Mouse (Mus musculus) midbrain, embryonic 13.5 days (tissue): Measurements from ENCODE around the gene Mcfd2. TPM values are rescaled to one million over a fixed set of nuclear protein-coding genes. Genes with fewer than 3 reads are reported as not detected.

ENCODE experiments used
- ATAC-seq: fragments of 200-750 bp; cut with Nextera tagmentation; 2 replicates; pipeline ENCODE4 v1.8.0; 2017; ENCODE audit warnings: mild to moderate bottlenecking, moderate TSS enrichment, moderate library complexity
- H3K27ac ChIP-seq: fragments of 300-500 bp; sonication (generic); 2 replicates; pipeline ENCODE4 v1.5.1; 2015; ENCODE audit warnings: inconsistent platforms, mild to moderate bottlenecking, moderate library complexity
- H3K27me3 ChIP-seq: fragments of 300-500 bp; sonication (generic); 2 replicates; pipeline ENCODE4 v1.6.1; 2015; ENCODE audit warnings: mild to moderate bottlenecking, inconsistent platforms
- H3K36me3 ChIP-seq: fragments of 300-500 bp; sonication (generic); 2 replicates; pipeline ENCODE4 v1.6.1; 2015; ENCODE audit warnings: mild to moderate bottlenecking, inconsistent platforms
- H3K4me1 ChIP-seq: fragments of 300-500 bp; sonication (generic); replicated peaks from 2 replicates; pipeline ENCODE4 v1.6.1; 2015; ENCODE audit warnings: inconsistent platforms
- H3K4me2 ChIP-seq: fragments of 300-500 bp; sonication (generic); replicated peaks from 2 replicates; pipeline ENCODE4 v1.6.1; 2015; ENCODE audit warnings: moderate library complexity, mild to moderate bottlenecking, inconsistent platforms
- H3K4me3 ChIP-seq: fragments of 300-500 bp; sonication (generic); replicated peaks from 2 replicates; pipeline ENCODE4 v1.5.1; 2015; ENCODE audit warnings: mild to moderate bottlenecking, inconsistent platforms
- H3K9ac ChIP-seq: fragments of 300-500 bp; sonication (generic); replicated peaks from 2 replicates; pipeline ENCODE4 v1.6.1; 2015; ENCODE audit warnings: mild to moderate bottlenecking, inconsistent platforms
- H3K9me3 ChIP-seq: fragments of 300-500 bp; sonication (generic); 2 replicates; pipeline ENCODE4 v1.6.1; 2016; ENCODE audit warnings: mild to moderate bottlenecking, inconsistent platforms
- WGBS: fragments of 180-500 bp; shearing (Covaris S2); methylation state at CpG from one replicate; pipeline ENCODE4 v1.1.7; 2015; 5-methylcytosine and 5-hydroxymethylcytosine counted together
- polyA plus RNA-seq: library from polyadenylated mRNA; unstranded; fragments of >200 nt; fragmentation: Nextera tagmentation; extraction: Ambion mirVana; gene quantifications from 2 replicates; pipeline ENCODE4 v1.2.1, GENCODE M21; 2015

Gene Mcfd2
- polyA plus RNA-seq, 1 experiment from 2014 or later: 54.7 TPM

DNA sequence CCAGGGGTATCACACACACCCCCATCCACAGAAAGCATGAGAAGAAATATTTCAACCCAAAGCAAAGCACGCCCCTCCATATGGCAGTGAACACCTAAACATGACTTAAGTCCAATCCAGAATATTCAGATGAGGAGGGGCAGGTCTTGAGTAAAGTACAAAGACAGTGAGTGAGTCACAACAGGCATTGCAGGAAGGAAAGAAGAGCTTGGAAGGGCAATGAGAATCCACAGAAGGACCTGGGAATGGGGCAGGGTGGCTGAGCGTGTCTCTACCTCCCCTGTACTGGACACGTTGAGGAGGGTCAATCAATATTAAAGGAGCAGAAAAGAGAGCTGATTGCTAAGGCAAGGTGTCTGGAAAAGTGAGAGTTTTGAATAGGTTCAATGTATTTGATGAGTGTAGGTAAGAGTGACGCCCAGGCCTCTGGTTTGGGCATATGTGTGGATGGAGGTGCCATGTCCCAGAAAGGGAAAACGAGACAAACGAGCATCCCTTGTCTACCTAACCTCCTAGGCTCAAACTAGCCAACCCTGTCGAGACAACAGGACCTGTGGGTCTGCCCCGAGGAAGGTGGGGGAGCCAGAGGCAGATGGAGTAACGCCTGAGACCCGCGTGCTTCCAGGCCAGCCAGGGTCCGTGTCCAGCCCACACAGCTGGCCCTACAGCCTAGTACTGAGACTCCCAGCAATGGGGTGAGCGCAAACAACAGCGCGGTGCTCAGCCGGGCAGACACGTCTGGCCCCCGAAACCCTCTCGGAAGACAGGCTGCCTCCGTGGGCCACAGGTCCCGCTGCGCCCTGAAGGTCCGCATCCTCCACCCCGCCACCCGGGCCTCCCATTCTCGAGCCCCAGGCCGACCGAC lies 576 bp downstream of the Mcfd2 start:
- peaks cover 14% of the 10 kb centered on the region for H3K9me3 ChIP-seq
- WGBS: 6% methylated on average over 28 of the region's 28 CpGs

DNA sequence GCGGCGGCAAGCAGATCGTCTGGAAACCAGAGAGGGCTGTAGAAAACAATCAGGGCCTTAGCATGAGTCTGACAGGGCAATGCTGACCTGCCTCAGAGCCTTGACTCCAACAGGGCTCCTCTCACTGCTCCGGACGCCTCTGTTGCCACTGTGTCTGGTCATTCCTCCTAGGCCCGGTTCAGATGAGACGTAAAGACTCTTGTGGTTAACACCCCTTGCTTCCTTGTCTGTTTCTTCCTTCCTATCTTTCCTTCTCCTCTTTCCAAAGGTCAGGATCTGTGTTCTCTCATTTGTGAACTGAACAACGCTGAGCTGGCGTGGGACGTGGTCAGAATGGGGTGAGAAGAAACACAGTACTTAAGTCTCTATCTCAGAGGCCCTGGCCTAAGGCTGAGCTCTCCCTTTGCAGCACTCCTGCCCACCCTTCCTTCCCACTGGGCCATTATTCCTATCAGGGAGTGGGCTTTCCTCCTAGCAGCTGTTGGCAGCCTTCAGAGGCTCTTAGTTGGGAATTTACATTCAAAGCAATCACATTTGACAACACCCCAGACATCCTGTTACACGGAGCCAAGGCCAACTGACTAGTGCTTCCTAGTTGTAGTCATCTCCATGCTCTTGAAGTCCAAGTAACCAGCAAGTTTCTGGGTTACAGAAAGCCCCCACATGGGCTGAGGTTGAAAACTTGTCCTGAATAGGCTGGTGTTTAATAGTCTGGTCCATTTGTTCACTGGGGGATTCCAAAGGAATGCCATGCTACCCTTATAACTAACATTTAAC lies 1.5 kb downstream of the Mcfd2 start:
- Histone ChIP-seq H3K36me3 (peaks cover 41% of the 10 kb centered on the region), H3K27ac (no peak overlapping the region), H3K9ac (0 out of 2 replicates have a peak overlapping the region, but pooled peaks have one; percentile 90), H3K27me3 (peaks cover 13% of the 10 kb centered on the region; the same call in 1 of the 2 replicates), H3K4me1 (peaks cover 19% of the 10 kb centered on the region), H3K4me2 (peak overlapping the region; percentile 80), H3K4me3 (peak overlapping the region; percentile 85), H3K9me3 (peaks cover 17% of the 10 kb centered on the region)
- no peak for ATAC-seq
- 94% methylated on average over 11 of the region's 11 CpGs for WGBS

More for the DNA sequence above, 576 bp downstream of the Mcfd2 start:
- Histone ChIP-seq H3K4me1 (peaks cover 19% of the 10 kb centered on the region), H3K36me3 (peaks cover 32% of the 10 kb centered on the region), H3K4me3 (peak overlapping the region; percentile 85), H3K27ac (peak overlapping the region; percentile 64), H3K9ac (peak overlapping the region; percentile 90), H3K4me2 (peak overlapping the region; percentile 80), H3K27me3 (peaks cover 13% of the 10 kb centered on the region; the same call in 1 of the 2 replicates)
- peak; percentile 87 for ATAC-seq

DNA sequence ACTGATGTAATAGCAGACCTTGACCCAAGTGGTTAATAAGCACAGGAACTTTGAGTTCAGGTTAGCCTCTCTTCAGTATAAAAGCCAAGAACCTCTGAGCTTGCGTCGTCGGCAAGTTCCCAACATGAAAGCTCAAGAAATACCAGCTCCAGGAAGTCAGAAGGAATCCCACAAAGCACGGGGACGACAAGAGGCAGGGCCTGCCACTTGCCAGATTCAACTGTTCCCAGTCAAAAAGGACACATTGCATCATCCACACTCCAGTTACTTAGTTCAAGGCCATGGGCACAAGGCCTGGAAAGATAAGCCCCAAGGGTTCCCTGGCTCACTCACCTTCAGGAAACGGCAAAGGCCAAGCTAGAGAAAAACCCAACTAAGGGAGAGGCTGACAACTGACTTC lies 2.3 kb downstream of the Mcfd2 start:
- WGBS: 97% methylated on average over 6 of the region's 6 CpGs
- Histone ChIP-seq H3K4me1 (peaks cover 19% of the 10 kb centered on the region), H3K4me3 (no peak overlapping the region), H3K36me3 (peaks cover 48% of the 10 kb centered on the region), H3K9ac (no peak overlapping the region), H3K4me2 (no peak overlapping the region), H3K9me3 (peaks cover 17% of the 10 kb centered on the region), H3K27me3 (peaks cover 13% of the 10 kb centered on the region; the same call in 1 of the 2 replicates), H3K27ac (no peak overlapping the region)
- ATAC-seq: no peak

DNA sequence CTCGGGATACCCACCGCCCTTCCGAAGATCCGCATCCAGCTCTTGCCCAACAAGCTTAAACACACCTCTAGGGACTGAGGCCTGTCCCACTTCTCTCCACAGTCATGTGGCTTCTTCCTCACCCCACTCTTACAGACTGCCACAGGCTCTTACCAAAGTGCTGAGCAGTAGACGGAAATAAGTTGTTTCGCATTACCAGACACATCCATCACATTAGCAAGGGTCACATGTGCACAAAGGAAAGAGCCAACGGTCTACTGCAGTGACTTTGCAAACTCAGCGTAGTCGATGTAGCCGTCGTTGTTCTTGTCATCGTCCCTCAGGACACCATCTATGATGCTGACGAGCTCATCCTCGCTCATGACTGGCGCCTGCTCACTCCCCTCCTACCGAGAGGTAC lies 10.1 kb downstream of the Mcfd2 start:
- Histone ChIP-seq H3K27ac (no peak overlapping the region), H3K4me1 (no peaks in the 10 kb centered on the region), H3K27me3 (no peaks in the 10 kb centered on the region), H3K9ac (no peak overlapping the region), H3K9me3 (peaks cover 6% of the 10 kb centered on the region), H3K4me2 (no peak overlapping the region), H3K36me3 (peaks cover 74% of the 10 kb centered on the region), H3K4me3 (no peak overlapping the region)
- no peak for ATAC-seq
- WGBS: 83% methylated on average over 16 of the region's 16 CpGs

DNA sequence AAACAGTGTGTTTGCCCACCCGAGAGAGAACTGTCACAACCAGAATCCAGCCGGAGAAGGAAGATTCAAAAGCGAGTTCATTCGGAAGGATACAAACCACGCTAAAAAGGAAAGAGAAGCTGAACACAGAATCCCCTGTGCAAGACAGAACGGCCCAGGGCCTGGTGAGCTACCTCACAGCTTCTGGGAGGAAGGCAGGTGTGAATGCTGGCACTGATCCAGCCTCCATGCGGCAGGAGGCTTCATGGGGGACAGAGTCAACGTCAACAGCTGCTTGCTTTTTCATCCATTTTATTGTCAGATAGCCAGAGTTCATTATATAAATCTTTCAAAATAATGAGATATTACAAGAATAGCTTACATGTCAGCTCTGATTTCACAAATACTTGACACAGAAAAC lies 11.4 kb downstream of the Mcfd2 start:
- H3K9me3 ChIP-seq: no peaks in the 10 kb centered on the region; the same call in 1 of the 2 replicates
- H3K4me1 ChIP-seq: no peaks in the 10 kb centered on the region
- no peak overlapping the region for H3K27ac ChIP-seq
- H3K27me3 ChIP-seq: no peaks in the 10 kb centered on the region
- no peak overlapping the region for H3K4me2 ChIP-seq
- H3K9ac ChIP-seq: no peak overlapping the region
- ATAC-seq: no peak
- WGBS: 87% methylated on average over 8 of the region's 8 CpGs
- peaks cover 61% of the 10 kb centered on the region for H3K36me3 ChIP-seq
- H3K4me3 ChIP-seq: no peak overlapping the region

DNA sequence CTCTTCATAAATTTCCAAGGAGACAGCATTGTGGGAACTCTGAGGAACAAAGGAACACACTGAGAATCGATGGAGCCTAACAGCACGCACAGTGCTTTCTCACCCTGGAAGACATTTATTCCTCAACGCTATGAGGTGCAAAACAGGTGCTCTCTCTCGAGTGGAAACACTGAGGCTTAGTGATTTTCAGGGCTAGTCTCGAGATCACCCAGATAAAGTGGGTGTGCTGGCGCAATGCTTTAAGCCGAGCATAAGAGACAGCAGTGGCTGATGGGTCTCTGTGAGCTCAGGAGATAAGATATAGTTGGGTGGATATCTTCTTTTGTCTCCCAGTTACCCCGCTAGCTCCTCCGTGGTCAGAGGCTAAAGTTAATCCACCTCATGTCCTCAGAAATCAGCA lies 19.6 kb downstream of the Mcfd2 start:
- no peak for ATAC-seq

DNA sequence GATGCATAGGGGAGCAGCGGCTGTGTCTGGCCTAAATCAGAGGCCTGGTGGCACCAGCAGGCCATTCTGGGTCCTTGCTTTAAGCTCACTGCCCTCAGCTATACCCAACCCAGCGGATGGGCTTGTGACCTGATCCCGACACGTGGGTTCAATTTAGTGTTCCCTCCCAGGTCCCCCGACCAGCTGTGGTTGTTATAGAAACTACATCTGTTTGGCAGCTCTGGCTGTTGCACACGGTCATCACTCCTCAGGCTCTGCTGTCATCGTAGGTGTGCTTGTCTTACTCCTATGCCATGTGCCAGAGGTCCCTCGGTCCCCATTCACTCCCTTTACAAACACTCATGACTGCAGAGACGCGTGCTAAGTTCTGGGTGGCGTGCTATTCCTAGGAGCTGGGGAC lies 27.9 kb downstream of the Mcfd2 start:
- H3K27ac ChIP-seq: no peak overlapping the region
- no peak overlapping the region for H3K9ac ChIP-seq
- no peak overlapping the region for H3K4me2 ChIP-seq
- H3K36me3 ChIP-seq: no peaks in the 10 kb centered on the region
- H3K4me1 ChIP-seq: peaks cover 11% of the 10 kb centered on the region
- H3K4me3 ChIP-seq: no peak overlapping the region
- no peak for ATAC-seq
- H3K27me3 ChIP-seq: no peaks in the 10 kb centered on the region
- peaks cover 10% of the 10 kb centered on the region; the same call in 1 of the 2 replicates for H3K9me3 ChIP-seq
- 88% methylated on average over 11 of the region's 11 CpGs for WGBS

More for the DNA sequence above, 19.6 kb downstream of the Mcfd2 start:
- Histone ChIP-seq H3K27me3 (no peaks in the 10 kb centered on the region), H3K4me3 (no peak overlapping the region), H3K9me3 (peaks cover 10% of the 10 kb centered on the region; the same call in 1 of the 2 replicates), H3K9ac (no peak overlapping the region), H3K4me1 (no peaks in the 10 kb centered on the region), H3K36me3 (no peaks in the 10 kb centered on the region), H3K27ac (no peak overlapping the region), H3K4me2 (no peak overlapping the region)
- 69% methylated on average over 9 of the region's 9 CpGs for WGBS

DNA sequence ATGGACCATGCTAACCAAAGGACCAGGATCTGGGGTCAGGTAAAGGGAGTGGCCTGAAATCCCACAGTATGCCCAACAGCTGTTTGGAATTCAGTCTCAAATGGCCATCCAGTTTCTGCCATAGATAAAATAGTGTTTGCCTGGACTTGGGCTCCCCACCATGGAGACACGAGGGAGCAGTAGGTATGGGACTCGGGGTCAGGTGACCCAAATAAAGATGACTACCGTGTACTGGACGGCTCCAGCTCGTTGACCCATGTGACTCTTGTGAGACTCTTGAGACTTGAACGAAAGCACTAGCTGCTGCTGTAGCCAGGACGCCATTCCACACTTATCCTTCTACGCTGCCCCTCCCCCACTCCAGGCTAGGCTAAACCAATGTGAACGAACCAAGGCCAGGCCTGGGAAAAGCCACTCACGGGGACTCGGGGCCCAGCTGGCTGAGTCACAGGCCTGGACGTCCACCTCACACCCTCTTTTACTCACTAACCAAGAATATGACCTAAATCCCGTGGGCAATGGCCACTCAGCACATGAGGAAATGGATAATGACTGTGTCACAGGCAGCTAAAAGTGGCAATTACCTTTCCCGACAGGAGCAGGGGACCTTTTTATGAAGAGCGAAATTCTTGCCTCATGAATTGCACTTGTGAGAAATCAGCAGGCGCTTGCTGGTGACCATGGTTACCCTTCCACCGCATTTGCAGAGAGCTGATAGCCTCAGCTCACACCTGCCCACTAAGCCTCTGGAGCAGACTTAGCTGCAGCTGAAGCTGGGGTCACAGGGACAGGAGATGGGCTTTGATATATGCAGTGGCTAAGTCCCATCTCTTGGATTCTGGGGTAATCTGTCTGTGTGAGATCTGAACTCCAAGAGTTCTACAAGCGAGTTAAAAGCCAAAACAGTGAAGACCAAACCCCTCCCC lies 28.7 kb downstream of the Mcfd2 start:
- Histone ChIP-seq H3K4me1 (peaks cover 11% of the 10 kb centered on the region), H3K27me3 (no peaks in the 10 kb centered on the region), H3K4me2 (no peak overlapping the region), H3K4me3 (no peak overlapping the region), H3K36me3 (no peaks in the 10 kb centered on the region), H3K9ac (no peak overlapping the region), H3K27ac (0 out of 2 replicates have a peak overlapping the region, but pooled peaks have one; percentile 7), H3K9me3 (peaks cover 6% of the 10 kb centered on the region; the same call in 1 of the 2 replicates)
- WGBS: 48% methylated on average over 18 of the region's 18 CpGs
- ATAC-seq: peak; percentile 78

DNA sequence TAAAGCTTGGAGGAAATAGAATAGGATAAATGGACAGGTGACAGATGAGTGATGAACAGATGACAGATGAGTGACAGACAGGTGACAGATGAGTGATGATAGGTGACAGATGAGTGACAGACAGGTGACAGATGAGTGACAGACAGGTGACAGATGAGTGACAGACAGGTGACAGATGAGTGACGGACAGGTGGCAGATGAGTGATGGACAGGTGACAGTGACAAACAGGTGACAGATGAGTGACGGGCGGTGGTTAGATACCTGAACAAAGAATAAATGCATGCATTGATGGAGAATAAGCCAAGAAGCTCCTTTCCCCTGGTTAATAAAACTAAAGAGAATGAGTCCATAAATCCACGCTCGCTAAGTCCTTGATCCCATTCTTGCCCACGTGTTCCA lies 30.7 kb downstream of the Mcfd2 start:
- Histone ChIP-seq H3K4me1 (peaks cover 11% of the 10 kb centered on the region), H3K9me3 (no peaks in the 10 kb centered on the region), H3K9ac (no peak overlapping the region), H3K4me2 (no peak overlapping the region), H3K4me3 (no peak overlapping the region), H3K27me3 (no peaks in the 10 kb centered on the region), H3K36me3 (no peaks in the 10 kb centered on the region), H3K27ac (no peak overlapping the region)
- ATAC-seq: no peak
- WGBS: 91% methylated on average over 6 of the region's 6 CpGs

DNA sequence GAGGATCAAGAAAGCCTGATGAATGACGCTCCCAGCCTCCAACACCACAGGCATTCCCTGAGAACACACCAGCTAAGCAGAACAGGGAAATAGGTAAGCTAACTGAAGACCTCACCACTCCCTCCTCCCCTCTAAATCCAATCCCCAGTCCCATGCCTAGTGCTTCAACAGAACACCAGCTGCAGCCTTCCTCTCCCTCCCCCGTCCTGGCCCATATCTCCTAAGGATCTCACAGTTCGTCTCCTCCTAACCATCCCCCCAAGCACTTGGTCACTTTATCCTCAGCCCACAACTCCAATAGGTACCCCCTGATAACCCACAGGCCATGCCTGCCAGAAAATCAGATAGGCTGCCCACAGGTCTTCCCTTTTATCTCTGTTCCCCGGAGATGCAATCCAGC lies 37.9 kb downstream of the Mcfd2 start:
- ATAC-seq: no peak
- 77% methylated on average over 4 of the region's 4 CpGs for WGBS
- Histone ChIP-seq H3K36me3 (no peaks in the 10 kb centered on the region), H3K4me3 (no peak overlapping the region), H3K27ac (no peak overlapping the region), H3K9ac (no peak overlapping the region), H3K9me3 (no peaks in the 10 kb centered on the region), H3K4me1 (no peaks in the 10 kb centered on the region), H3K27me3 (no peaks in the 10 kb centered on the region), H3K4me2 (no peak overlapping the region)

DNA sequence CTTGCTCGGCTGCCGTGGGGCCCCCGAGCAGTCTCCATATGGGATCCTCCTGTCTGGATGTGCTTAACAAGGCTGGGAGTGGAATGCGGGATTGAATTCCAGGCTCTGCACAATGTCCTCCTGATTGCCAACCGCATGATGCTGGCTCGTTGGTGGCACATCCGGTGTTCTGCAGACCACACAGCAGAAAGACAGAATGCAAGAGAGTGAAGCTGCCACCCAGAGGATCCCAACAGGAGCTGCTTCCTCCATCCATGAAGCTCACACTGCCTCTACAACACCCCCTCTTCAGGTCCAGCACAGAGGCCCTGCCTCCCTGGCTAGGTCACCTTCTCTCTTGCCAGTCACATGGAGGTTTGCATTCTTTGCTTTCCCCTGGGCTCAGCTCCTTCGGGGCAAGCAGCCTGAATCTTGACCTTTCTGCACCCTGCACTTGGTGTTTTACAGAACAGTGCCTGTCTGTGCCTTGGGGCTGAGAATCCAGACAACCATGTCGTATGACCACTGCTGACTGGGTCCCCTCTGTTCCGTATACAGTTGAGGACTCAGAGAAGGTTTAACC lies 39.6 kb downstream of the Mcfd2 start:
- H3K4me1 ChIP-seq: no peaks in the 10 kb centered on the region
- no peaks in the 10 kb centered on the region for H3K36me3 ChIP-seq
- no peak overlapping the region for H3K4me2 ChIP-seq
- no peaks in the 10 kb centered on the region for H3K27me3 ChIP-seq
- WGBS: 87% methylated on average over 10 of the region's 10 CpGs
- no peak for ATAC-seq
- H3K9me3 ChIP-seq: no peaks in the 10 kb centered on the region
- no peak overlapping the region for H3K27ac ChIP-seq
- H3K4me3 ChIP-seq: no peak overlapping the region
- no peak overlapping the region for H3K9ac ChIP-seq
